Mouse (Mus musculus) stomach, postnatal 0 days (tissue): ENCODE results near the gene Dusp14.

Experiments
- CTCF ChIP-seq: IDR thresholded peaks from 2 replicates; pipeline ENCODE4 v1.5.1; 2016; ENCODE audit warnings: antibody characterized with exemption, low read depth, mild to moderate bottlenecking, moderate library complexity
- EP300 ChIP-seq: optimal IDR thresholded peaks from 2 replicates; pipeline ENCODE3; 2016; ENCODE audit warnings: antibody characterized with exemption

DNA sequence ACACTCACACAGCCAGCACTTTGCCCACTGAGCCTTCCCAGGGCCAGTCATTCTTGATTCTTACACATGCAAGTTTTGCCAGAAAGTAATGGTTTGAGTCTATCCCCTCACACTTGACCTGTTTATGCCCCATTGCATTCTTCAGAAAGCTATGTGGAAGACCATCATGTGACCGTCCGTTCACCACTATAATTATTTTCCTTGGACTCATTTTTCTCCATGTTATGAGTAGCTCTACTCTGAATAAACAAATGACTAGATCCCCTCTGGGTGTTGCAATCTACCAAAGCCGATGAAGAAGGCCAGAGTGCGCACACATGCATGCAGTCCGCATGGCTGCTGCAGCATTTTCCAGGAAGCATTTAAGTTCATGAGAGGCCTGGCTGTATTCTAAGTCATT lies 41.8 kb downstream of the Dusp14 start:
- TF ChIP-seq CTCF, result no peak
- TF ChIP-seq EP300, result no peak
